Comparison of ENCODE assay signal across 13 mouse cellular contexts in the genomic region with DNA sequence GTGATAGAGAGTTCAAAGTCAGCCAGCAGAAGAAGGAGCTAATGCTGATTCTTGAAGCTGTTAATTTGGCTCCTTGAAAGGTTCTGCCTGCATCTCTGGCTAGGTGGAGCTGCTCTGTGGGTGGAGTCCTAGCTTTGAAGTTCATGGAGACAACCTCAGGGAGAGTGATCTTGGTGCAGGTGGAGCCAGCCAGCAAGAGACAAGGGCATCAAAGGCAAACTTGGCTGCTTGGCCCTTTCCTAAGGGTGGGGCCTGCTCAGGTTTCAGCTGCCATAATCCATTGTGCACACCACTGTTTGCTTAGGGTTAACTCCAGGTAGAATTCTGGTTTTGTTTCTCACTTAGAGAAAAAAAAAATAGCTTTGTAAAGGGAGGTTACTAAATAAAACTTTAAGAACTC.
"Had no signal": no experiment of that assay in that cellular context is flagged by ENCODE, and none has a peak within 500 bp of the region (broad histone marks: within the 10 kb centered on the region; RNA-seq: fewer than 3 reads in every experiment).

No protein-coding gene starts in this region.

- H3K9me3 ChIP-seq: kidney, embryonic 15.5 days; limb, embryonic 13.5 days; lung, embryonic 15.5 days; midbrain, embryonic 10.5 days; midbrain, embryonic 15.5 days; neural tube, embryonic 12.5 days had no signal

- H3K4me2 ChIP-seq: kidney, embryonic 15.5 days; limb, embryonic 13.5 days; lung, embryonic 15.5 days; midbrain, embryonic 15.5 days; neural tube, embryonic 12.5 days had no signal

- H3K4me1 ChIP-seq: kidney, embryonic 15.5 days; limb, embryonic 13.5 days; lung, embryonic 15.5 days; midbrain, embryonic 10.5 days; midbrain, embryonic 15.5 days; neural tube, embryonic 12.5 days had no signal

- H3K36me3 ChIP-seq: kidney, embryonic 15.5 days; limb, embryonic 13.5 days; lung, embryonic 15.5 days; midbrain, embryonic 10.5 days; midbrain, embryonic 15.5 days; neural tube, embryonic 12.5 days had no signal

- H3K27me3 ChIP-seq: kidney, embryonic 15.5 days; limb, embryonic 13.5 days; lung, embryonic 15.5 days; midbrain, embryonic 15.5 days; neural tube, embryonic 12.5 days had no signal

- H3K4me3 ChIP-seq: kidney, embryonic 15.5 days; left cerebral cortex, adult 2 months; limb, embryonic 13.5 days; lung, embryonic 15.5 days; midbrain, embryonic 10.5 days; midbrain, embryonic 15.5 days; neural tube, embryonic 12.5 days had no signal

- H3K9ac ChIP-seq: kidney, embryonic 15.5 days; limb, embryonic 13.5 days; liver, embryonic 14.5 days; lung, embryonic 15.5 days; midbrain, embryonic 15.5 days; neural tube, embryonic 12.5 days had no signal

- ATAC-seq: midbrain, embryonic 15.5 days had no signal

- H3K27ac ChIP-seq: kidney, embryonic 15.5 days; left cerebral cortex, adult 2 months; limb, embryonic 13.5 days; liver, embryonic 14.5 days; lung, embryonic 15.5 days; midbrain, embryonic 10.5 days; midbrain, embryonic 15.5 days; neural tube, embryonic 12.5 days had no signal

- DNase-seq: kidney, adult 2 months; kidney, postnatal 14 days; retina, postnatal 1 day; thymus, adult 2 months; thymus, postnatal 25 days had no signal
